Mouse (Mus musculus): Measurements from ENCODE around the gene Map3k12.

GRCm38 (mm10) chr15:102459381-102459780 is 57.5 kb downstream of the Map3k12 start:
- TF ChIP-seq CTCF (IDR thresholded peaks at IDR 0.05; ENCODE audit: insufficient read depth, low read length) (no peak), POLR2A (IDR thresholded peaks at IDR 0.05; ENCODE audit: borderline replicate concordance, extremely low read depth, low read depth, low read length) (no peak)

All from lung, adult 2 months (tissue).